Mouse (Mus musculus): ENCODE data around the gene Ripor3.

The Ripor3 gene

DNA sequence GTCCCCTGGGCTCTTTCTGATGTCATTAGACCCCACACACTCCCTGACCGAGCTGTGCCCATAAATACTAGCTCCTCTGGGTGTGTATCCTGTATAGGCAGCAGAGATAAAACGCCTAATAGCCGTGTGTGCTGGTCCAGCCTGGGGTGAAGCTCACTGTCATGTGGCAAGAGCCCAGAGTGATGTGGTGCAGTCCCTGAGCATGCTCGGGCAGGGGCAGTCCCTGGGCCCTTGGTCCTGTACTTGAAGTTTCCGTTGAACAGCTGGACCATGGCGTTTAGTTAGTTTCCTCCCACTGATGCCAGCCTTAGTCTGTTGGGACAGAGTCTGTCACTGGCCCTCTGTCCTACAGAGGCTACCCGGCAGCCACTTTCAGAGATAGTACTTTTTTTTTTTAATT is 55.5 kb downstream of the Ripor3 start:
- no peak for DNase-seq (ENCODE audit: low read depth, low spot score)

DNA sequence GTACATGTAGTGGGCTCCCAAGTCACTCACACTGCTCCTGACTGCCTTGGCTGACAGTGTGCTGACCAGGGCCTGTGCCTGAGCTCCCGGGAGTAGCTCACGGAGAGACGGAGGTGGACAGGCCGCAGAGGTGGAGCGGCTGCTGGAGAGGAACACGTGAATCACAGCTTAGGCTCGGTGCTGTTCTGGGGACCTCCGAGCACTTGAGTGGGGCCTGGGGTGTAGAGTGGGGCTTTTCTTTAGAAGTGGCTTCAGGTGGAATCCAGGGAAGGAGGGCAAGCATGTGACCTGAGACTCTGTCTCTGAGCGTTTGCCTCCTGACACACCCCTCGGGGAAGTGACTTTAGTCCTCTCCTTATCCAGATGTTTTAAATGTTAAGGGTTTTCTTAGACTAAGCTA is 56.6 kb downstream of the Ripor3 start:
- no peak for DNase-seq (ENCODE audit: low read depth, low spot score)

DNA sequence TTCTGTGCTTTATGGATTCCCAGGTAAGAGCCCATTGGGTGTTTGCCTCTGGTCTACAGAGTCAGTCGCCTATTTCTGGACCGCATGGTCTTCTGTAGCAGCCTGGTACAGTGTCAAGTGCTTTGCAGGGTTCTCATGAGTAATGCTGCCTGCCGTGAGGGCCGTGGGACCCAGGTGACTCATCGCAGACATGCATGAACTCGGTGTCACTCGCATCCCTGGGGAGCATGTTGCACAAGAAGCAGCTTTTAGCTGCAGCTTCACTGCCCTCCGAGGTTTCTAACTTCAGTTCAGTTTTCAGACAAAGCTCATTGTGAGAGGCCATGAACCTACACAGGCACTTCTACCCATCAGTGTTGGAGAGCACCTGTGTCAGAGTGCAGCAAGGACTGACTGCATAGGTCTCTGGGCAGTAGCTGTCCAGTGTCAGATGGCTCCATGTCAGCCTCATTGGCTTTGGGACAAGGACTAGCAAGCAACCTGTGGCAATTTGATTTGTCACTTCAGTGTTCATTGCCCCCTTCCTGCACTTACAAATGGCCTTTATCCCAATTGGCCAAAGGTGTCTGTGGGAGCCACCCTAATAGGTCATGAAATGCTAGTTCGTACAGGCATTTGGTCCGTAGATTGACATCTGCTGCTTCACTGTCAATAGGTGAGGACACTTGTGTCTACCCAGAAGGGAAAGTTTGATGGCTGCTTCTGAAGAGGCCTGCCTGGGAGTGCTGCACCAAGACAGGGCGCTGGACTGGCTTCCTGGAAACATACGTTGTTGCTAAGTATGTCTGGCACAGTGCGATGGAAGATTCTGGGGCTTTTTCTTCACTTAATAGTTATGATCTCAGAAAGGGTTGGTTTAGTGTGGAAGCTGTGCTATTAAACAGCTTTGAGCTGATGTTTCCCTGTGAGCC is 58.9 kb downstream of the Ripor3 start:
- DNase-seq (ENCODE audit: low read depth, low spot score), result no peak

DNA sequence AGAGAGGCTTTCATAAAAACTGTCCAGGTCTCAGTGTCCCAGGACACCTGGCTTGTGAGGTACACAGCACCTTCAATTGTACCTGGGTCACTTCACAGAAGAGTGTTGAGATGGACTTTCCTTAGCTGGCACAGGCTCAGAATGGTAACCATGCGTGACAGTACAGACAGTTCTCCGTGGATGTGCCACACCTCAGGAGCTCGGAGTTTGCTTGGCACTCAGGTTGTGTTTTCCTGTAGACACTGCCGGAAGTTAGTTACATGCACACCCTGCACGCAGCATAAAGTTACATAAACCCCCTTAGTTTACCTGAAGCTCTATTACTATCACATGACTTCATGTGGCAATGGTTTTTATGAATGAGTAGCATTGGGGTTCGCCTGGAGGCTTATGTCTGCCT is 59.7 kb downstream of the Ripor3 start:
- no peak for DNase-seq (ENCODE audit: low read depth, low spot score)

DNA sequence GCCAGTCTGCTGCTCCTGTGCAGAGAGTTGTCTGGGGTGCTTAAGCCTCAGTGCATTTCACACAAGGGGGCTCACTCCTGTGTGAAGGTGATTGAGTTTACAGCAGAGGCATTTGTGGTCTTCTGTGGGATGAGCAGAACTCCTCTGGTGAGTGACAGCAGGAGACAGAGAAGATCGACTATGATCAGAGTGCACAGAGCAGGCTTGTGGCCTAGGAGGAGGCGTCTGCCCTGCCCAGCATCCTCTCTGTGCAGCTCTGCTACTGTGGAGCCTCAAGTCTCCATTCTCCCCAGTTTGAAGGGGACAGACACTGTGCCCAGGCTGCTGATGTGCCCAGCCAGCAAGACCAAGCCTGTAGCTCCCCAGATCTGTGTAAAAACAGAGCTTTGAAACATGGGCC is 60.6 kb downstream of the Ripor3 start:
- no peak for DNase-seq (ENCODE audit: low read depth, low spot score)

DNA sequence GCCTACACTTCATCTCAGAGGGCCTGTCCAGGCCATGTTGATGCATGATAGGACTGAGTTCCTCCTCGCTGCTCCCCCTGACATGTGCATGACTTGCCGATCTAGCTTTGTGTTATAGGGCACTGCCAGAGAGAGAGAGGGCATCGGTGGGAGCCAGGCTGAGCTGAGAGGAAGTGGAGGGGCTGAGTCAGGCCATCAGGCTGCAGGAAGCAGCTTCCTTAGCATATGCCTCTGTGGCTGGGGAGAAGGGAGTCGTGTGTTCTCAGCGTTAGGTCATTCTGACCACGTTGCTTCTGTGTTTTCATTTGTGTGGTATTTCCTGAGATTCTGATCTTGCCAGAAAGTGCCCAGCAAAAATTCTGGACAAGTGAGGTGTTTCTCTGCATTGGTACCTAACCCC is 61.2 kb downstream of the Ripor3 start:
- DNase-seq (ENCODE audit: low read depth, low spot score), result no peak

DNA sequence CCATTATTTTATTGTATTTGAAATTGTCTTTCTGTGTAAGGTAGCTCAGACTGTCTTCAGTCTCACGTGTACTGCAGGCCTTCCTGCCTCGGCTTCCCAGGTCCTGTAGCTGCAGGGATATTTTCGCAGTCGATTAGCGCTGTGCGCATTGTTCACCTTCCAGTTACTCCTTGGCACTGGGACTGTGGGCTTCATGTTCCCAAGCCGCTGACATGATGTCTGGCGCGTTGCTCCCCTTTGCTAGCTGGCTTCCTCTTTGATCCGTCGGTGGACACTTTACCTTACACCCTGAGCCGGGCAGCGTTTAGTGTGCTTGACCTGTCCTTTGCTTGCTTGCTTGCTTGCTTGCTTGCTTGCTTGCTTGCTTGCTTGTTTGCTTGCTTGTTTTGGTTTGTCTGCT is 61.9 kb downstream of the Ripor3 start:
- DNase-seq (ENCODE audit: low read depth, low spot score), result no peak

DNA sequence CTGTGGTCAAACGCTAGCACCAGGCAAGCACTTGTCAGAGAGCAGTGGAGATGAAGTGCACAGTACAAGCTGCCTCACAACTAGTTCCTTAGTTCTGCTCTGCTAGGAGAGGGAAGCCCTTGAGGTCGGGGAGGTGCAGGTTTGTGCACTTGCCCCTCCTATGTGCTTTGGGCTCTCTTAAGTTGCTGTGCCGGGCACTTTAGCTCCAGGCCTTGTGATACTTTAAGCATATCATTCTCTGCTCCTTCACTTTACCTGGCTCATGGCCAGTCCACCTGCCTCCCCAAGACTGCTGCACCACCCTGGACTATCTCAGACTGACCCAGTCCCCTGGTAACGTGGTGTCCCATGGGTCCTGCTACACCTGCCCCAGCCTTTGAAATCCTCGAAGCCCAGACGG is 62.4 kb downstream of the Ripor3 start:
- no peak for DNase-seq (ENCODE audit: low read depth, low spot score)

DNA sequence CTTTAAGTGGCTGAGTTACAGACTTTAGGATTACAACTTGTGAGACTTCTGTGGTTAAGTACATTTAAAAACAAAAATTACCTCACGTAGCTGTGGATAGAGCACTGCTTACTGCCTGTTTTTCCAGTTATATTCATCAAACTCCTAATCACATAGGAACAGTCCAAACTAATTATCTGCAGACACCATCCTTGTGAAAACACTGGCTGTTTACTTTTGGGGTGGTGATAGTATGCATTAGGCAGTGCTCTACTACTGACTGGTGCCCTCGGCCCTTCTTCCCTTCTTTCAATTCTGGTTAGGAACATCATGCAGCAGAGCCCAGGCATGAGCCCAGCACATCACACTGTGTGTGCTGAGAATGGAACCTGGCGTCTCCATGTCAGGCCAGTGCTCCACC is 63.2 kb downstream of the Ripor3 start:
- DNase-seq (ENCODE audit: low read depth, low spot score), result no peak

DNA sequence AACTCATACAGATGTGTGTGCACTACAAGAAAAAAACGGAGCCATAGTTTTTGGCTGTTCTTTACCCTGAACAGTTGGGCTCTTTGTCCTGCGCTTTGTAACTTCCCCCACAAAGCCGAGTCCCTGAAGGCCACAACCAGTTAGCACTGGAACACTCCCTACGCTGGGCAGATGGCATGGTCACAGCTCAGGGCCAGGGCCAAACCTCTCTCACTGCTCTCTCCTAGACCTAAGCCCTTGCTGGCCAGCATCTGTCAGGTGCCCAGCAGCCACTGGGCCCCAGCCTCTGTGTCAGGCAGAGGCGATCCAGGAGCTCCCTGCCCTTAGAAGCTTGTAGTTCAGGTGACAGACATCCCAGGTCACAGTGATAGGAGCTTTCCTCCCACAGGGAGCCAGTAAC is 65.0 kb downstream of the Ripor3 start:
- no peak for DNase-seq (ENCODE audit: low read depth, low spot score)

DNA sequence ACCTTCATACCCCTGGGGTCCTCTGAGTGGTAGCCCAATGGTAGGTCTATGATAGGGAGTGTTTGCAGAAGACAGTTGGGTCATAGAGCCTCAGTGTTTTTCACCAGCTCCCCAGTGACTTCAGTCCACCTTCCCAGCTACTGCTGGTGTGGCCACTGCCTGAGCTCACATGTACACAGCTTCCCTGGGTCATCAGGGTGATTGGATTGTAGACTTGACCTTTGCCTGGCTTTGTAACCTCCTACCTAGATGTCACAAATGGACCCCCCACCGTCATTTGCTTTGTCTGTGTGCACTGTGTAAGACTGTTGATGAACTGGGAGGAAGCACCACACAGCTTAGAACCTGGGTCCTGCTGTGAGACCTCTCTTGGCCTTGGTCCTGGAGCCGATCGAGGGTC is 66.2 kb downstream of the Ripor3 start:
- DNase-seq (ENCODE audit: low read depth, low spot score), result peak; percentile 75

DNA sequence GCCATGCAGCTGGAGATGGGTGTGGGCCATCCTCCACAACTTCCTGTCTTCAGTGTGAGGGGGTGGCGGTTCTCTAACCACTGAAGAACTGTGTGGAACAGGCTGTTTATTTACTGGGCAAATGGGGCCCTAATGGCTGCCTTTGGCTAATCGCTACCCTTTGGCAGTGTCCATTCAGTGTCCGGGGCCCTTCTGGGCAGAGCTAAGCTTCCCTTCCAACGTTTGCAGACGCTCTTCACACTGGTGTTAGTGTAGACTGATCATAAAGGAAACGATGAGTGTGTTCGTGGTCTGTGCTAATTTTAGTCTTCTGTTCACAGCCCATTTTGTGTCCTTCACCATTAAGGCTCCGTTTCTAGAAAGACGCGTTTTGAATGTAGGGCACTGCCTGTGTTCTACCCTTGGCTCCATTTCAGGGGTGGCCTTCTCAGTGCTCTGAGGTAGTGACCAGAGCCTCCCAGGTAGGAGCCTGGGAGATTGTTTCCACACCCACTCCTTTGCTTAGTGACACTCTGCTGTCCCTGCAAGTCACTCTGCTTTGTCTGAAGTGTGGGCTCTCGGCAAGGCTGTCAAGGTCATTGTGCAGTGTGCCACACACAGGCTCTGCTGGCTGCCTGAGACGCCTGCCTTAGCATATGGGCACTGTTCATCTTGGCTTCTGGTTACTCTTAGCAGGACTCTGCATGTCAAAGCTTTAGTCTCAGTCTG is 67.3 kb downstream of the Ripor3 start:
- no peak for DNase-seq (ENCODE audit: low read depth, low spot score)

DNA sequence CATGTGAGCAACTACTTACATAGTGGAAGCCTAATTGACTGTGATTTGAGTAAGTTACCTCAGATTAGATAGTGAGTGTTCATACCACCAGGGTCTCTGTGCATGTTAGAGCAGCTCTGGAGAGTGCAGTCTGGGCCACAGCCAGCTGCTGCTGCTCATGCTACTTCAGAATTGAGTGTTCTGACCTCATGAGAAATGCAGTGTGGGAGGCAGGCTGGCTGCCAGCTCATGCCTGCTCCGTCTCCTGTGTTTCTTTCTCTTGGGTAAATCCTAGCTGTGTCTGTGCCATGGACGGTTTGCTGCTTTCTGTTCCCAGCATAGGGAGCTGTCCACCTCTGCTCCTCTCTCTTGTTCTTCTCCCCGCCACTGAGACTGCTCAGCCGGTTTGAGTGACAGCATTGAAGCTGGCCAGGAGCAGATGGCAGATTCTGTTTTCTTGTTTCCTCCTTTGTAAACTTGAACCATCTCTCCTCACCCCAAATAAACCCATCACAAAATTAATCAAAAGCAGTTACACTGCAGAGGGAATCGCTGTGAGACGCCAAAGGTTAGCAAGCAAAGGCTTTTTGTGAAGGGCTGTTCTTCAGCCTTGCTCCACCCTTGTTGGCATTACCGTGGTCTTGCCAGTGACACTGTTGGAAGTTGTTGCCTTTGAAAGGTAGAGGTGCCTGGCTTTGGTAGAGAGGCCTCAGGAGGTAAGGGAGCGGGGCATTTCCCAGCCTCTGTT is 68.1 kb downstream of the Ripor3 start:
- DNase-seq (ENCODE audit: low read depth, low spot score), result peak; percentile 69

DNA sequence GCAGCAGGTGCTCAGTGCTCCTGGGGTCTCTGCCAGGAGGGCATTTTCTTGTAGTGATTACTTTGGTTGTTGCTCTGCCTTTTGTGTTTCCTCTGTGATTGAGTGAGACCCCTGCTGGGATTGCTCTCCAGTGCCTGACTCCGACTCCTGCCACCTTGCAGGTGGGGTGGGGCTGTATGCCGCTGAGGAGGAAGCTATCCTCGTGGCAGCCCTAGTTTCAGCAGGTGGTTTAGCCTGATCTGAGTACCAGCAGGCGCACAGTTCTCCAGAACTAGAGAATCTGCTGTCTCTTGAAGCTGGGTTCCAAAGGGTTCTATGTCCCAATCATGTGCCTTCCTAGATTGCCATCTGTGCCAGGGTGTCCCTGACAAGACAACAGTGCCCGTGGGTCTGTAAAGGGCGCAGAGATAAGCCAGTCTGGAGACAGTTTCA is 68.7 kb downstream of the Ripor3 start:
- peak; percentile 42 for DNase-seq (ENCODE audit: low read depth, low spot score)

DNA sequence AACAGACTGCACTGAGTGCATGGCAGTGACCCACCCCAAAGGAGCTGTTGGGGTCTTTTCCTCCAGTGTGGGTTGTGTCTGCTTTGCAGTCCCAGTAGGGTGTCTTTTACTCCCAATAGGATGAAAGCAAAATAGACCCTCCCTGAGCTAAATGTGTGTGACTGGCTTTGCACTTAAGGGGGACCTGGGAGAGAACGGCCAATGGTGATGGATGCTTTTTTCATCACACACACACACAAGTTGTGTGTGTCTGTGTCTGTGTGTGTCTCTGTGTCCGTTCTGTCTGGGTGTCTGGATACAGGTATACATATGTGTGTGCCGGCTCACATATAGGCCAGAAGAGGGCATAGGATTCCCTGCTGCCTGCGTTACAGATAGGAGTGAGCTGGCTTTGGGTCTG is 69.1 kb downstream of the Ripor3 start:
- DNase-seq (ENCODE audit: low read depth, low spot score), result no peak

DNA sequence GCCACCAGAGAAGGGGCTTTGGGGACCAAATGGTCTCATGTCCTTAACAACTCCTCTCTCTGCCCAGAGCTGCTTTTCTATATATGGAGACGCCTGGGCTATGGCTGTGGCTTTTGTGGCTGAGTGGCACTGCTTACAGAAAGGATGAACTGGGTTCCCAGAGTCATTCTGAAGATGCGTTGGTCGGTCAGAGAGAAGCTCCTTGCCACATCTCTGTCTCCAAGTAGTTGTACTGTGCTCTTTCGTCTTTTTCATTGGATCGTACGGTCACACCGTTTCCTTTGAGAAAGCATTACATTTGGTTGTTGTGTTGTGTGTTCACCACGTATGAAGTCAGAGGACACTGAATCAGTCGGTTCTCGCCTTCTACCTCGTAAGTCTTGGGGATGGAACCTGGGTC is 69.8 kb downstream of the Ripor3 start:
- no peak for DNase-seq (ENCODE audit: low read depth, low spot score)

DNA sequence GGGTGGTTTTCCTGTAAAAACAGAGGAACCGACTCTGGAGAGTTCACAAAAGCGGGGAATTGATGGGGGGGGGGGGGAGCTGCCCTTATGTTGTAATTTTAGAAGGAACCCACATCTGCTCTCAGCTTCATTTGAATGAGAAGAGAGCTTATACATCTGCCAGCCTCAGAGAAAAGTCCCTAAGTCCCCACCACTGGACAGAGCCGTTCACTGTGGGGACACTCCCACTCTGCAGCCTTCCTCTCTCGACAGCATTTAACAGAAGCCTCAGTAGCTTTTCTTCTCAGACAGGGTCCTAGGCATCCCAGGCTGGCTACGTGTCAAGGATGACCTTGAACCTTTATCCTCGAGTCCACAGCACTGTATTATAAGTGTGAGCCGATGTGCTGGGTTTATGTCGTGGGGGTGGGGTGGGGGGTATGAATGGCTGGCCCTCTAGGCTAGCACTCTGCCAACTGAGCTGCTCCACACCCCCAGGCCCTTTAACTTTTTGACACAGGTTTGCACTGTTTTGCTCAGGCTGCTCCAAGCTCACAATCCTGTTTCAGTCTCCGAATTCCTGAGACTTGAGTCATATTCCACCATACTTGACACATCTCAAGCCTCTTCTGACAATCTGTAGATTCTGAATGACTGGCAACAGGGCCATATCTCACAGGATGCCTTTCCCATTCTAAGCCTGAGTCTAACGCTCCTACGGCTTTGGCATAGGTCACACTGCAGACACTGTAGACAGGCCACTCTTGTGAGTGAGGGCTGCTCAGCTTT is 70.6 kb downstream of the Ripor3 start:
- DNase-seq (ENCODE audit: low read depth, low spot score), result peak; percentile 20

DNA sequence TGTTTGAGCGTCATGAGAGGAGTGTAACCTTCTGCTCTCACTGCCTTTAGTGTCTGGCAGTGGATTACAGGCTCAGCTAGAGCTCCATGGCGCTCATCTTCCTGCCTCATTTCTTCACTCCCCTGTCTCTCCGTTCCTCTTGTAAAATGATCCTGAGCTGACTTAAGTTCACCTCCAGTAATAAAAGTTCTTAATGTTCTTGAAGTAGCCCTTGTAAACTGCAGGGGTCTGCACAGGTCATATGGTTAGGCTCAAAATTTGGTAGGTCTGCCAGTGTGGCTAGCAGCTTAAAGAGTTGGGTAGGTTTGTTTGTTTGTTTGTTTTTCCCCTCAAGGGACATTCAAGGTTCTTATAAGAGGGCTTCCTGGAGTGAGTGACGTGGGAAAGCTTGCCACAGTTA is 71.2 kb downstream of the Ripor3 start:
- no peak for DNase-seq (ENCODE audit: low read depth, low spot score)

DNA sequence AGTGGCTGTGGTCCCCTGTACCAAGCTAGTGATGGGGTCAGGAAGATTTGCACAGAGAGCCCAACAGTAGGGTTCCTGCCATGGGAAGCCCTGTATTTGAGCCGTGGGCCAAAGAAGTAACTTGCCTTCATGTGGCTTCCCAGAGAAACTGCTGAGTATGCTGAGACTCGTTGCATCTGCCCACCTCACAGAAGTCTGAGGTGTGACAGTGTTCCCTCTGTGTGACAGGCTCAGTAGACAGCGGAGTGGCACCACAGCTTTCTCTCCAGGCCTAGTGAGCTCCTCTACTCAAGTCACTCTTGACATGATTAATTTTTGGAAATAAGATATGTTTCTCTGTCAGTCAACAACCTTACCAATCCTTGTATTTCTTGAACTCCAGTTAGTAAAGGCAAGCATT is 71.6 kb downstream of the Ripor3 start:
- no peak for DNase-seq (ENCODE audit: low read depth, low spot score)

DNA sequence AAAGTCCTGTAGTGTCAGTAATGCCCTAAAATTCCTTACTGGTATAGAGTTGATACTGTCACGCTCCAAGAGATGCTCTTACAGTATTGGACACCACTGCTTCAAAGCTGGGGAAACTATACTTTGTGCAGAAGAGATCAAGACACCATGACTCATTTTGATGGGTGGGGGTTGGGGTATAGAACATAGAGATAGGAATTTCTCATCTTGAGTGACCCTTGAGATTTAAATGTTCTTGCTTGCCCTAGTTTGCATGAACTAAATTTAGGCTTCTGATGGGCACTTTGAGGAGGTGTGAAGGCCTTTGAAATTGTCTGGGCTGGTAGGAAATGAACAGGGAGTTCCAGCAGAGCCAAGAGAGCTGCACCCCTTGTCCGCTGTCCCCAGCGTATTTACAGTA is 74.5 kb downstream of the Ripor3 start:
- DNase-seq (ENCODE audit: low read depth, low spot score), result no peak

DNA sequence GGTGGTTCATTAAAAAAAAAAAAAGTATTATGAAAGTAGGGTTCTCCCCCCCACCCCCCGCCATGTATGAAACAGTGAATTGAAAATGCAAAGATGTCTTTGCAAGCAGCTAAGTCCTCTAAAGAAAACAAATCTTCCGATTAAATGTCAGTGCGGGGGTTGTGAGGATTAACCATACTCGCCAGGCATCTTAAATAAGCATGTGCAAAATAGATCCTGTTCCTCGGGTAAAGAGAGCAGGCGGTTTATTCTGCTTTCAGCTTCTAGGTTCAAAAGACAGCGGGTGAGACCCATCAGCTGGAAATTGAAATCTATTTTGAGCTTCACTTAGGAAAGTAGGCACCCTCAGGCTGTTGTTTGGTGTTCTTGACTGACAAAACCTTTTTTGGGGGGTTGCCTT is 77.0 kb downstream of the Ripor3 start:
- DNase-seq (ENCODE audit: low read depth, low spot score), result no peak

Measured in R1 (cell line).